Mouse (Mus musculus): ENCODE measurements around the gene Pcgf3.

DNA sequence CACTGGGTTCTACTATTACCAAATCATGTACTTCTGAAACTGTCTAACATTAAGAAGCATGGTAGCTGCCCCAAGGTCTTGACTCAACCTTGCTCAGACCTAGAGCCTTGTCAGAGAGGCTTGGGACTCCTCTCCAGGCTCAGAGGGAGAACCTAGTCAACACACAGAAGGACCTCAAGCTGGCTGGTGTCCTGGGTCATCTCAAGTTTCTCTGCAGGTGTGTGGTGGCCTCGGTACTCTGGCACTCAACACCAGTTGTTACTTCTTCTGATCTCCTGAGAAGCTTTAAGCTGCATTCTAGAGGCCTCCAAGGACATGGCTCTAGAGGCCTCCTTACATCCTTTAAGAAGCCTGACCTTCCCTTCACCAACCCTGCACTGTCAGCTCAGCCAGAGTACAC is 93.0 kb downstream of the Pcgf3 start:
- TF ChIP-seq CTCF (IDR thresholded peaks at IDR 0.05; ENCODE audit: insufficient read depth, low read length) (no peak), POLR2A (IDR thresholded peaks at IDR 0.05; ENCODE audit: borderline replicate concordance, extremely low read depth, low read depth, low read length) (no peak)
